Comparison of ENCODE assay signal across 8 mouse cellular contexts in the genomic region with DNA sequence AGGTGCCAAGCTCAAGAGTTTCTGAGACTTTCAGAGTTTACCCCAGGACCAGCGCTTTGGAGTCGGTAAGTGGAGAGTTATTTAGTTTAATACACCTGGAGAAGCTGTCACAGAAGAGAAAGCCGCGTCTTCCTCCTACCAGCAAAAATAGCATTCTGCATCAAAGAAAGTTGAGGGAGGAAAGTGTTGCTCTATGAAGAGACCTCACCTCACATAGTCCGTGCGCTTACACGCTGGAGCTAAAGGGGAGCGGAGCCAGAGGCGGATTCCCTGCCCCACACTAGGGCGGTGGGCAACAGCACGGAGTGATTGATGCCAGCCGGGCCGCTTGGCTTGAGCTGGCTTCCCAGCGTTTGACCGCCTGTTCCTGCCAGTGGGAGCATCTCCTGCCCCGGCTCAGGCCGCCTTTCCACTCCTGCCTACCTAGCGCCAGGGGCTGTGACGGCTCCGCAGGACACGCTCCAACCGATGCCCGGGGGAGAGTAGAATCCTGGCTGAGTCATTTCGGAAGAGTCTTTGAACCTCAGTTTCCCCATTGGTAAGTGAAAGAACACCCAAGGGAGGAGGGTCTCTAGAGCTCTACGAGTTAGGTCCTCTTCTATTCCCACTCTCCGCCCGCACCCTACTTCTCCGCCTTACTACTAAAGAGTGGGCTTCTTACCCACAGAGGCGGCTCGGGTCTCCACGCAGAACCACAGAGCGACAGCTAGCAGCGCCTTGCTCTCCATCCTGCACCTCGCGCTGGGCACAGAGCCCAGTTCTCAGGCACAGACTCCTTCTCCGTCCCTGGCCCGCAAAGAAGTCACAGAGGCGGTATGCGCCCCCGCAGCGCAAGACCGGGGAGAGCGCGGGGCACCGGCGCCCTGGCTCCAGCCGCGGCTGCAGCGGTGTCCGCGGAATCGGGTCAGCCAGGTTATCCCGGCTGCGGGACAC. TPM values are rescaled to one million over a fixed set of nuclear protein-coding genes. Genes with fewer than 3 reads are reported as not detected.
DNase-seq lines count a peak whose midpoint lies in the region; ATAC-seq and TF ChIP-seq lines count a peak whose summit lies in the region.

No protein-coding gene starts in this region.

- H3K27me3 ChIP-seq in forebrain, embryonic 12.5 days: peaks cover 91% of the 10 kb centered on the region
- peaks cover 49% of the 10 kb centered on the region for H3K27me3 ChIP-seq in intestine, postnatal 0 days (replicated peaks; ENCODE audit: control insufficient read depth, insufficient read depth, low read length)

- no peaks in the 10 kb centered on the region for H3K9me3 ChIP-seq in forebrain, embryonic 12.5 days
- H3K9me3 ChIP-seq in intestine, postnatal 0 days (ENCODE audit: control insufficient read depth): no peaks in the 10 kb centered on the region

- TF ChIP-seq POLR2A in brain, embryonic 14.5 days (IDR thresholded peaks at IDR 0.05; ENCODE audit: borderline replicate concordance, extremely low read depth, insufficient read depth, insufficient read length, poor library complexity, severe bottlenecking): no peak

- peaks cover 20% of the 10 kb centered on the region for H3K4me1 ChIP-seq in forebrain, embryonic 12.5 days
- H3K4me1 ChIP-seq in intestine, postnatal 0 days (replicated peaks; ENCODE audit: control insufficient read depth, insufficient read depth, low read length): no peaks in the 10 kb centered on the region

- ATAC-seq in forebrain, embryonic 12.5 days (ENCODE audit: low FRiP score): peak; percentile 51
- ATAC-seq in intestine, postnatal 0 days: no peak
- ATAC-seq in monocyte, adult 5-6 weeks (replicated peaks; ENCODE audit: insufficient number of reproducible peaks, low FRiP score, low TSS enrichment, poor library complexity, severe bottlenecking): no peak

- H3K4me3 ChIP-seq in layer of hippocampus, adult 2 months: peak overlapping the region; percentile 73
- H3K4me3 ChIP-seq in forebrain, embryonic 12.5 days (replicated peaks): peak overlapping the region; percentile 53
- H3K4me3 ChIP-seq in intestine, postnatal 0 days (ENCODE audit: low read depth, low read length): peak overlapping the region; percentile 65

- peak overlapping the region; percentile 94 for H3K4me2 ChIP-seq in forebrain, embryonic 12.5 days
- peak overlapping the region; percentile 92 for H3K4me2 ChIP-seq in intestine, postnatal 0 days (replicated peaks; ENCODE audit: low read depth)

- H3K9ac ChIP-seq in forebrain, embryonic 12.5 days: peak overlapping the region; percentile 56
- peak overlapping the region; percentile 48; the same call in 1 of the 2 replicates for H3K9ac ChIP-seq in intestine, postnatal 0 days (ENCODE audit: low read depth, low read length)

- no peaks in the 10 kb centered on the region for H3K36me3 ChIP-seq in forebrain, embryonic 12.5 days (replicated peaks)
- H3K36me3 ChIP-seq in intestine, postnatal 0 days (ENCODE audit: control insufficient read depth, insufficient read depth): no peaks in the 10 kb centered on the region

- H3K27ac ChIP-seq in layer of hippocampus, adult 2 months: peak overlapping the region; percentile 61
- no peak overlapping the region for H3K27ac ChIP-seq in forebrain, embryonic 12.5 days
- H3K27ac ChIP-seq in intestine, postnatal 0 days (ENCODE audit: low read depth, low read length): no peak overlapping the region; the same call in 1 of the 2 replicates

- DNase-seq in layer of hippocampus, adult 2 months (ENCODE audit: low spot score in 2 of 2): no peak
- no peak for DNase-seq in layer of hippocampus, adult 9-10 months (ENCODE audit: low spot score)
- DNase-seq in brain, embryonic 14.5 days (ENCODE audit: low read depth): peak; percentile 71
- DNase-seq in lung, postnatal 4 days: peak; percentile 12 to 28
- DNase-seq in right cerebral cortex, postnatal 14 days: peak; percentile 28

- no peak for TF ChIP-seq CTCF in layer of hippocampus, adult 2 months (conservative IDR thresholded peaks at IDR 0.05)
- no peak for TF ChIP-seq CTCF in brain, embryonic 14.5 days (IDR thresholded peaks at IDR 0.05; ENCODE audit: borderline replicate concordance, extremely low read depth, insufficient read depth, insufficient read length)
- no peak for TF ChIP-seq CTCF in intestine, postnatal 0 days (IDR thresholded peaks at IDR 0.05; ENCODE audit: low read depth)

- WGBS in forebrain, embryonic 12.5 days: 1% methylated on average over 54 of the region's 54 CpGs
- WGBS in intestine, postnatal 0 days: 3% methylated on average over 54 of the region's 54 CpGs

RNA-seq across cellular contexts. Expression of a gene that starts 0.6 kb away (rescaled TPM):
- total RNA-seq in layer of hippocampus, adult 2 months (2021): 1 to 10 TPM; 6.3 to 7.0 TPM
- 14.7 and 25.8 TPM in 2 replicates for polyA plus RNA-seq in brain, embryonic 14.5 days (2012; rRNA removed)
- polyA plus RNA-seq in forebrain, embryonic 12.5 days (2016; fragmentation: Nextera tagmentation; extraction: Ambion mirVana): 24.4 and 25.9 TPM in 2 replicates
- polyA plus RNA-seq in intestine, postnatal 0 days (2015; fragmentation: Nextera tagmentation; extraction: Ambion mirVana): 10.4 and 11.6 TPM in 2 replicates
- not detected in 3 replicates for total RNA-seq in monocyte, adult 5-6 weeks (2017)

Comparison
In these comparisons a context has a peak if more than half of its experiments do, and no peak if none do; other contexts are left out.
1. DNase-seq: peak in brain, embryonic 14.5 days (single experiment), lung, postnatal 4 days (2 of 2) and right cerebral cortex, postnatal 14 days (single experiment); none in layer of hippocampus, adult 2 months (0 of 2) and layer of hippocampus, adult 9-10 months (single experiment).
2. Peak in every context shown above with its lines, with median percentiles within 50 percentile points of each other: H3K4me3 ChIP-seq.